Mouse (Mus musculus) lung, postnatal 0 days (tissue): ENCODE measurements around the gene Ogdhl. TPM values are rescaled to one million over a fixed set of nuclear protein-coding genes. Genes with fewer than 3 reads are reported as not detected.

Source experiments
- ATAC-seq: fragments of 200-750 bp; cut with Nextera tagmentation; 2 replicates; pipeline ENCODE4 v1.8.0; 2017; ENCODE audit warnings: moderate library complexity
- DNase-seq: peaks from one replicate; pipeline ENCODE4 v3.0.0-alpha.2; 2016; ENCODE audit warnings: low spot score
- H3K27ac ChIP-seq: fragments of 300-500 bp; sonication (generic); 2 replicates; pipeline ENCODE4 v1.5.1; 2014; ENCODE audit warnings: antibody characterized with exemption, mild to moderate bottlenecking, low read length, mixed read lengths
- H3K27me3 ChIP-seq: fragments of 300-500 bp; sonication (generic); replicated peaks from 2 replicates; pipeline ENCODE4 v1.6.1; 2014; ENCODE audit warnings: low read length, mixed read lengths; ENCODE audit not compliant: insufficient read depth
- H3K36me3 ChIP-seq: fragments of 300-500 bp; sonication (generic); 2 replicates; pipeline ENCODE4 v1.6.1; 2014; ENCODE audit warnings: low read length, mixed read lengths; ENCODE audit not compliant: insufficient read depth
- H3K4me1 ChIP-seq: fragments of 300-500 bp; sonication (generic); 2 replicates; pipeline ENCODE4 v1.6.1; 2014; ENCODE audit warnings: antibody characterized with exemption, low read depth, low read length, mixed read lengths; ENCODE audit not compliant: insufficient read depth
- H3K4me2 ChIP-seq: fragments of 300-500 bp; sonication (generic); replicated peaks from 2 replicates; pipeline ENCODE4 v1.6.1; 2014; ENCODE audit warnings: low read depth, mild to moderate bottlenecking, low read length, moderate library complexity, mixed read lengths
- H3K4me3 ChIP-seq: fragments of 300-500 bp; sonication (generic); 2 replicates; pipeline ENCODE4 v1.5.1; 2014; ENCODE audit warnings: low read depth, low read length
- H3K9ac ChIP-seq: fragments of 300-500 bp; sonication (generic); replicated peaks from 2 replicates; pipeline ENCODE4 v1.6.1; 2014; ENCODE audit warnings: low read depth, mild to moderate bottlenecking
- H3K9me3 ChIP-seq: fragments of 300-500 bp; sonication (generic); 2 replicates; pipeline ENCODE4 v1.6.1; 2016; ENCODE audit warnings: low read length, mixed read lengths
- CTCF ChIP-seq: IDR thresholded peaks from 2 replicates; pipeline ENCODE4 v1.5.1; 2016; ENCODE audit warnings: antibody characterized with exemption, mild to moderate bottlenecking
- EP300 ChIP-seq: IDR thresholded peaks from 2 replicates; pipeline ENCODE4 v1.6.1; 2016; ENCODE audit warnings: antibody characterized with exemption, mild to moderate bottlenecking, control low read depth
- WGBS: fragments of 180-500 bp; shearing (Covaris S2); extraction: QIAGEN DNeasy Blood & Tissue Kit; methylation state at CpG from one replicate; pipeline ENCODE4 v1.1.7; 2014; 5-methylcytosine and 5-hydroxymethylcytosine counted together
- polyA plus RNA-seq: library from polyadenylated mRNA; unstranded; fragments of >200 nt; fragmentation: Nextera tagmentation; extraction: Ambion mirVana; gene quantifications from 2 replicates; pipeline ENCODE4 v1.2.1, GENCODE M21; 2015

The Ogdhl gene
- polyA plus RNA-seq, 1 experiment from 2014 or later: 1.1 TPM

DNA sequence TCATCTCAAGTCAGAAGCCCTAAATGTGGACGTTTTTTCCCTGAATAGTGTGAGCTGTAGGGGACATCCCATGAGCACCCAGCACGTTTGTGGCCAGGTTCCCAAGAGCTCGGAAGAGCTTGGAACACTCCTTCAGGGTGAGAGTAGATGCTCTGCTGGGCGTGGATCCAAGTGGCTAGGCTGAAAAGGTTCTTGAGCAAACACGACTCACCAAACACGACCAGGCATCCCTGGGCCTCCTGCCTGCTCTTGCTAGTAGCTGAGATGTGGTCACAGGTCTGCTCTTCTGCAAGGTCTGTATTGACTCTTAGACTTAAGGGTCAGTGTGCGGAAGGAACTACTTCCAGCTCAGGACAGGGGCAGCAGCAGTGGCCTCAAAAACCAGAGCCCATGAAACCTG is 47.9 kb downstream of the Ogdhl start:
- Histone ChIP-seq H3K9ac (no peak overlapping the region), H3K27ac (no peak overlapping the region), H3K4me1 (no peaks in the 10 kb centered on the region), H3K4me2 (no peak overlapping the region), H3K9me3 (no peaks in the 10 kb centered on the region), H3K36me3 (no peaks in the 10 kb centered on the region), H3K27me3 (no peaks in the 10 kb centered on the region), H3K4me3 (no peak overlapping the region)
- ATAC-seq (peak; percentile 70), DNase-seq (peak; percentile 58)
- 31% methylated on average over 7 of the region's 7 CpGs for WGBS
- TF ChIP-seq CTCF (no peak), EP300 (no peak)

DNA sequence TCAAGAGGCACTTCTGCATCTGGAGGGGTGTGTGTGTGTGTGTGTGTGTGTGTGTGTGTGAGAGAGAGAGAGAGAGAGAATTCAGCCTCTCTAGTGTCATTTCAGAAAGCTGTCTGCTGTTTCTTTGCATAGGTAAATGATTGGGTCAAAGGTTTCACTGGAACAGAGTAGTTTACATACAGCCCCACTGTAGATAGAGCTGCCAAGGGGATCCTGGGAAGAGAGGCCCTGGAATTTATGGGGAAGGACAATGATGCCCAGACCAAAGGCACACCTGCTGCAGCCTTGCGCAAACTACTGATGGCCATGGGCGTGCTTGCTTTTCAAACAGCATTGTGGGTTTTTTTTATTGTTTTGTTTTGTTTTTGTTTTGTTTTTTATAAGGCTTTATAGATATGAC is 50.7 kb downstream of the Ogdhl start:
- H3K4me3 ChIP-seq: no peak overlapping the region
- no peak for TF ChIP-seq EP300
- no peak for TF ChIP-seq CTCF
- H3K27ac ChIP-seq: no peak overlapping the region
- H3K36me3 ChIP-seq: no peaks in the 10 kb centered on the region
- H3K4me2 ChIP-seq: no peak overlapping the region
- H3K9me3 ChIP-seq: no peaks in the 10 kb centered on the region
- no peak for DNase-seq
- no peak overlapping the region for H3K9ac ChIP-seq
- H3K27me3 ChIP-seq: no peaks in the 10 kb centered on the region
- ATAC-seq: no peak
- WGBS: 82% methylated on average over 2 of the region's 2 CpGs
- no peaks in the 10 kb centered on the region for H3K4me1 ChIP-seq

DNA sequence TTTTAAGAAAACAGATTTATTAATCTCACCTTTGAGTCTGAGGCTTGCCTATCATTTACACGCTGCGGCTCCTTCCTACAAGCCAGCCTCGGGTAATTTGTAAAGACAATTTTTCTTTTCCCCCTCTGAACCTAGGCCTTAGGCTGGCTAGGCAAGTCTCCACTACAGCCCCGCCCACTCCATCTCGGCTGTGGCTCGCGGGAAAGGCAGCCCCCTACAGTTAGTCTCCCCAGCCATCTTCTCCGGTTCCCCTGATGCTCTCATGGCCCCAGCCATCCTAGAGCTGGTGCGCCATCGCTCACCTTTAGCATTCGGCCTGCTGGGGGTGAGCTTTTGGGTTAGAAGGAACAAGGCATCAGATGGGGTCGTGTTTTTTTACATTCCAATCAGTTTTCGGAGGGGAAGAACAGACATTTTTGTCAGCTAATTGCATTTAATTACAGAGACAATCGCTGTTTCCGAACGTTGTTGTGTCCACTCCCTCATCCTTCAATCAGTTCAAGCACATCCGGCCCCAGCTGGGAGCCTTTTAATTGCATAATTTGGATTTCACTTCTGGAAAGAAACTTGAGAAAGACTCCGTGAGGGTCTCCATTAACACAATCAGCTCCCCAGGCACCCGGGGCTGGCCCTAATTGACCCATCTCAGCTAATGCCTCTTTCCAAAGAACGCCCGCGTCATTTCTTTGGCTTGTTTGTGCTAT is 57.7 kb downstream of the Ogdhl start:
- H3K4me3 ChIP-seq: no peak overlapping the region
- H3K36me3 ChIP-seq: no peaks in the 10 kb centered on the region
- TF ChIP-seq CTCF: no peak
- TF ChIP-seq EP300: no peak
- no peaks in the 10 kb centered on the region for H3K27me3 ChIP-seq
- no peak for DNase-seq
- ATAC-seq: no peak
- no peak overlapping the region for H3K4me2 ChIP-seq
- H3K4me1 ChIP-seq: no peaks in the 10 kb centered on the region
- WGBS: 11% methylated on average over 22 of the region's 22 CpGs
- H3K9me3 ChIP-seq: no peaks in the 10 kb centered on the region
- no peak overlapping the region for H3K9ac ChIP-seq
- H3K27ac ChIP-seq: no peak overlapping the region

DNA sequence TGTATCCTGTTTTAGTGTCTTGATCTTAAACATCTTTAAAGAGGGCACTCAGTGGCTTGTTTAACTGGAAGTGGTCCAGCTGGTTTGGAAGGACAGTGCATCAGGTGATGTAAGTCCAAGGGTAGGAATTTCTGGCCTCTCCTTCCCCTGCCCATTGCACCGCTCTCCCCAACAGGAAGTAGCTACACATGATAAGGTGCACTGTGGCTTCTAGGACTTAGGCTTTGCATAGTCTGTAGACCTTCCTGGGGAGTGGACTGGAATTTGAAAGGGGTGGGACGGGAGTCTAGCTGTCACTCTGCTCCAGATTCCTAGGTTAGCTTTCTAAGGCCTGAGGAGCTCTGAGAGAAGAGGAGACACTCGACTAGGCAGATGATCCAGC is 58.3 kb downstream of the Ogdhl start:
- Histone ChIP-seq H3K4me2 (no peak overlapping the region), H3K9ac (no peak overlapping the region), H3K36me3 (no peaks in the 10 kb centered on the region), H3K27ac (no peak overlapping the region), H3K9me3 (no peaks in the 10 kb centered on the region), H3K4me1 (no peaks in the 10 kb centered on the region), H3K4me3 (no peak overlapping the region), H3K27me3 (no peaks in the 10 kb centered on the region)
- ATAC-seq (no peak), DNase-seq (peak; percentile 4)
- 18% methylated on average over 3 of the region's 3 CpGs for WGBS
- TF ChIP-seq EP300: no peak
- TF ChIP-seq CTCF: no peak

DNA sequence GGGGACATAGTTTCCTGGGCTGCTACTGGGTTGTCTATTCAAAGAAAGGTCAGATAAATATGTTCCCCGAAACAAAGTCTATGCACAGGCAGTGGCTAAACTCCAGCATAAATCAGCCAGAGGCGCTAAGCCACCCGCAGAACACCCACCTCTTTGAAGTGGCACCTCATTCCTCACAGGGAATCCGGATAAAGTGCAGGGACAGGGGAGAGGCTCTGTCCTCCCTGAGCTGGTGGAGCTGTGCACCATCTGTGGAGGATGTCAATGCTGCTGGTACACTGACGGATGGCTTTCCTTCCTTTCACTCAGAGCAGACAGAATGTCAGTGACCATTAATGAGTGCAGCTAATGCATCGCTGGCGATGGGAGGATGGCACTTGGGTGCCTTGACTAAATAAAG is 59.2 kb downstream of the Ogdhl start:
- Histone ChIP-seq H3K4me2 (no peak overlapping the region), H3K9ac (no peak overlapping the region), H3K27ac (no peak overlapping the region), H3K4me3 (no peak overlapping the region), H3K4me1 (no peaks in the 10 kb centered on the region), H3K36me3 (no peaks in the 10 kb centered on the region), H3K9me3 (no peaks in the 10 kb centered on the region), H3K27me3 (no peaks in the 10 kb centered on the region)
- no peak for DNase-seq
- 24% methylated on average over 7 of the region's 7 CpGs for WGBS
- ATAC-seq: no peak
- TF ChIP-seq CTCF (no peak), EP300 (no peak)

DNA sequence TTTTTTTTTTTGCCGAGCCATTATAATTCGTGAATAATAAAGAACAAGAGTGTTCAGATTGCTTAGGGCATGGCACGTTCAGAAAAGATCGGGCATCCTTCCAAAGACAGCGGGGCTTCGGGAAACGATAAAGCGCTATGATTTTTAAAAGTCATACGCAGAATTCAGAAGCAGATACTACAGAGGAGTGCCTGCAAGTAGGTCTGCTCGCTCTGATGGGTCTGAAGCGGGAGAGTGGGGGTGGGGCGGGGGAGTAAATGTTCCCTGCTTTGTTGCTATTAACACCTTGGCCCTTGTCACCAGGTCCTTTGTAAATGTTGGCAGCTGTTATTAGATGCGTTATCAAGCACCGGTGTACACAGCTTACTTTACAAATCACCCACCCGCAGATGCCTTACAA is 59.8 kb downstream of the Ogdhl start:
- Histone ChIP-seq H3K4me1 (no peaks in the 10 kb centered on the region), H3K4me2 (no peak overlapping the region), H3K4me3 (no peak overlapping the region), H3K36me3 (no peaks in the 10 kb centered on the region), H3K27me3 (no peaks in the 10 kb centered on the region), H3K27ac (no peak overlapping the region), H3K9me3 (no peaks in the 10 kb centered on the region), H3K9ac (no peak overlapping the region)
- no peak for DNase-seq
- TF ChIP-seq EP300 (no peak), CTCF (no peak)
- ATAC-seq: no peak
- WGBS: 36% methylated on average over 15 of the region's 15 CpGs

DNA sequence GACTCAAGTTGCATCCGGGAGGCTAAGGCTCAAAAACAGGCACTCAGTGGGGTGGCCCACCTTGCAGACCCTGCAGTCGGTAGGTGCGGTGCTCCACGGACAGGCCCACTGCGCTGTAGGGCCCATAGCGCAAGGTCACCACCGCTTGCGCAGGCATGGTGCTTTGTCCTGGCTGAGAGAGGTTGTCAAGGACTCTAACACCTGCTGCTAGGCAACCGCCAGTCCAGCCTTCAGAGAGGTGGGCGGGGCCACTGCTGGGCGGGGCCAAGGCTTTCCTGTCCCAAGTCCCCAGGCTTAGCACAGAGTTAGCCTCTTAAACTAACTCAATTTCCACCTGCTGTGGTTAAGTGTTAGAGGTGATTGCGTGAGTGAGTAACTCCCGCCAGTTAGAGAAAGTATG is 66.4 kb downstream of the Ogdhl start, which contains the start of gene 1700024G13Rik:
TSS of gene 1700024G13Rik (minus strand) at position 196 of the 400 bp plus-strand sequence.
- H3K4me3 ChIP-seq: no peak within 1 kb of the TSS
- H3K4me1 ChIP-seq: no peaks in the 10 kb centered on the region
- no peak within 1 kb of the TSS for H3K27ac ChIP-seq
- no peak within 1 kb of the TSS for H3K9ac ChIP-seq
- no peaks in the 10 kb centered on the region for H3K27me3 ChIP-seq
- no peak within 1 kb of the TSS for H3K4me2 ChIP-seq
- peak; percentile 96 for ATAC-seq
- WGBS: 2% methylated on average over 13 of the region's 13 CpGs
- H3K36me3 ChIP-seq: no peaks in the 10 kb centered on the region
- no peaks in the 10 kb centered on the region for H3K9me3 ChIP-seq
- TF ChIP-seq EP300 (no peak), CTCF (no peak)
- peak; percentile 83 for DNase-seq

Other genes starting within 250 kb of the Ogdhl start
- gene Oxnad1, start 236.6 kb upstream of the Ogdhl start, polyA plus RNA-seq: 9.1 and 12.1 TPM in 2 replicates
- gene Dph3, start 236.3 kb upstream of the Ogdhl start, polyA plus RNA-seq: 70.5 and 81.6 TPM in 2 replicates
- not detected in 2 replicates for gene Msmb, start 180.0 kb upstream of the Ogdhl start, polyA plus RNA-seq
- gene Ncoa4, start 162.2 kb upstream of the Ogdhl start, polyA plus RNA-seq: 73.5 and 76.5 TPM in 2 replicates
- gene Timm23, start 120.1 kb upstream of the Ogdhl start, polyA plus RNA-seq: 151 and 160 TPM in 2 replicates
- 16.5 and 20.2 TPM in 2 replicates for gene Parg, start 120.1 kb upstream of the Ogdhl start, polyA plus RNA-seq
- gene 1700024G13Rik, start 66.4 kb downstream of the Ogdhl start, polyA plus RNA-seq: 7.8 and 9.5 TPM in 2 replicates
- gene Slc18a3, start 142.8 kb downstream of the Ogdhl start, polyA plus RNA-seq: 0.07 TPM in 1 of 2 replicates, not detected in the other
- not detected in 2 replicates for gene Chat, start 144.0 kb downstream of the Ogdhl start, polyA plus RNA-seq
- gene Ercc6, start 191.5 kb downstream of the Ogdhl start, polyA plus RNA-seq: 12.9 and 15.6 TPM in 2 replicates